Mouse (Mus musculus) embryo, embryonic 10 days (tissue): ENCODE results near the gene Naip1.
"Not testable (repeated sequence)": the region's sequence is repeated elsewhere in the genome, so short reads cannot be mapped to it uniquely, and the experiment has no call there.

Experiments used
- DNase-seq: peaks from one replicate; pipeline ENCODE4 v3.0.0-alpha.2; 2015; ENCODE audit warnings: low spot score

Gene Naip1

DNA sequence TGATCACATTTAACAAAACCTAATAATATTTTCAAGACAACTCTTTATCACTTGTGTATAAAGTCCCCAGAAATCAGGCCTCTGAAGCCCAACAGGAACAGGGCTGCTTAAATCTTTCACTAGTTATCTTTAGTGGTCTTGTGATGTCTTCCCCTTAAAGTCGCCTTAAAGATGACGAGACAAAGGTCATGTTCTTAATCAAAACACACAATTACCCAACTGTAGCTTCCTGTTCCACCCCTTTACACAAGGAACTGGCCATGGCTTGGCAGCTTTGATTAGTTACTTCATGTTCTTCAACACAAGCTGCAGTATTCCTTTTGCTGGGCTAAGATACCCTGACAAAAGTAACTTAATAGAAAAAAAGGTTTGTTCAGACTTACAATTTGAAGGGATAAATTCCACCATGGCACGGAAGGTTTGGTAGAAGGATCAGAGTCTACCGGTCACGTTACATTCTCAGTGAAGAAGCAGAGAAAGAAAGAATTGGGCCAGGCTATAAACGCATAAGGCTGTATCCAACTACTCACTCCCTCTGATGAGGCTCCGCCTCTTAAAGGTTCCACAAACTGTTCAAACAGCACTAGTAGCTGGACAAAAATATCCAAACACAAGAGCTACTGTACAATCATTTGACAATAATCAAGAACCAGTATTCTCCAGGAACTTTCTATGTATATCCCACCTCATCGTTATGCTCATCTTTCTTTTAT is at the start of gene Naip1:
Gene Naip1, minus strand, starts transcription at position 455 of the 713 bp plus-strand sequence.
- DNase-seq: not testable (repeated sequence)

DNA sequence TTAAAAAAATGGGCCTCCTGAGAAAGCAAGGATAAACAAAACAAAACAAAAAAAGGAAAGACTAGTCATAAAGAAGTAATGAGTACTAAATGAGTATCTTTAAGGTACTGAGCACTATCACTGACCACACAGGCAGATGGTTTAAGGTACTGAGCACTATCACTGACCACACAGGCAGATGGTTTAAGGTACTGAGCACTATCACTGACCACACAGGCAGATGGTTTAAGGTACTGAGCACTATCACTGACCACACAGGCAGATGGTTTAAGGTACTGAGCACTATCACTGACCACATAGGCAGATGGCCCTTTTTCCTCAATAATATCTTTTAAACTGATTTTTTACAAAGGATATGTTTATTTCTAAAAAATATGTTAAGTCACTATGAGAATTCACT is 47.0 kb upstream of the Naip1 start:
- DNase-seq: not testable (repeated sequence)

DNA sequence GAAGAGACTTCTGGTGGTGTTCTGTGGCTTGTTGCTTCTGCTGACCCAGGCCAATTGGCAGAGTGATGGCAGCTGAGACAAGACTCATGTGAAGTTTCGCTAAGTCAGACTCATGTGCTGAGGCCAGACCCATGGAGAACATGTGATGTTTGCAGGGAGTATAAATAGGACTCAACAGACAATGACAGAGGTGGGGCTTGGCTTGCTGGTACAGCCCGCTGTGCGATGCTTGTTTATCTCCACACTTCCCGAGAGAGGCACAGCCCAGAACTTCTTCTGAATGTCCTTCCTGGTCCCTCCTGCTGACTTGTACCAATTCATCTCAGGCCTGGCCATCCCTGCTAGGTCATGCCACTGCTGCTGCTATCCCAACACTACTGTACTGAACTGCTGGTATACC is 42.7 kb upstream of the Naip1 start:
- DNase-seq: no peak

DNA sequence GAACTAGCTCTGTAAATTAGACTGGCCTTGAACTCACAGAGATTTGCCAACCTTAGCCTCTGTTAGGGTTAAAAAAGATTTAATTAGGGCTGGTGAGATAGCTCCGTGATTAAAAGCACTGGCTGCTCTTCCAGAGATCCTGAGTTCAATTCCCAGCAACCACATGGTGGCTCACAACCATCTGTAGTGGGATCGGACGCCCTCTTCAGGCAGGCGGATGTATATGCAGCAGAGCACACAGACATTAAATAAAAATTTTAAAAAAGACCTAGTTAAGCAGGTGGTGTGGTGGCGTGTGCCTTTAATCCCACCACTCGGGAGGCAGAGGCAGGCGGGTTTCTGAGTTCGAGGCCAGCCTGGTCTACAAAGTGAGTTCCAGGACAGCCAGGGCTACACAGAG is 41.7 kb upstream of the Naip1 start:
- DNase-seq: not testable (repeated sequence)

DNA sequence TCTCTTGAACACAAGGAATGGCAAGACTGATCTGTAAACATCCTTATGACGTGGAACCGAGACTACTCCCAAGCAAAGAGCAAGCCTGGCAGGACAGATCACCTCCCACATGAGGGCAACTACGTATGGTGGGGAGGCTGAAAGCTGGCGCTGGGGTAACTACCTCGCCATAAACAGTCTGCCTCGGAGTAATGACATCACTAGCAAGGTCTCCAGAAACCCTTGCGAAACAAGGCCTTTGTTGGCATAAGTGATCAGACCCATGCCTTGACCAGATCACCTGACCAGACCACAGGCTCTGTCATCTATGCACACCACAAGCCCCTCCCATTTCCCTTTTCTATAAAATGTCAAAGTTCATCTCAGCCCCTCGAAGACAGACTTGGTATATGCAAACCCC is 40.6 kb upstream of the Naip1 start:
- no peak for DNase-seq

DNA sequence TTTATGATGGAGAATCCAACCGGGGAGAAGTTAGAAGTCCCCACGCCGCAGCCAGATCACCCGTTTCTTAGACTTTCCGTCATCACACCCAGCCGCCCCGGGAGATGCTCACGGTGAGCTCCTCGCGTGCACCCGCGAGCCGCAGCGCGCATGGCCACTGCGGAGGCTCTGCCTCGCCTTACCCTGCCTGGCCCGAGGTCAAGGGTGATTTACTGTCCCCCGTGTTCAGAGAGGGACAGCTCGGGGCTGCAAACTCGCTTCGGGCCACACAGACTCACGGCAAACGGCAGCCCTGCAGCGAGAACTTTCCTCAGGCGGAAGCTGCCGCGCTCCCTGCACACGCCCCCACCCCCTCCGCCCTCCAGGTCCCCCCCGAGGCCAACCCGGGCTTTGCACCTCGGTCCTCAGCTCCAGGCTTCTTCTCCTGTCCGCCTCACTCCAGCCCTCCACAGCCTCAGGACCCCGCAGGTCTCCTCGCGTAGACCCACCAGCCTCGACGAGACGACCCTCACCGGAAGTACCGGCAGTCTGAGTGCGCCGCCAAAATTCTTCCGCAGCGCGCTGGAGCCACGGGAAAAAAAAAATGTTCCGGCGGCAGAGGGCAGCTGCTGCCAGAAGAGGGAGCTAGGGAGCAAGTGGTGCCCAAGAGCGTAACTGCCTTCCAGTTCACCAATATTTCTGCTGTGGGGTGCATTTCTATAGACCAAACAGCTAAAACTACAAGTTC is 39.6 kb upstream of the Naip1 start, which contains the start of gene Gtf2h2:
Gene Gtf2h2, minus strand, starts transcription at position 519 of the 727 bp plus-strand sequence.
- peak; percentile 88 for DNase-seq

- DNase-seq: no peak
These were observed 39.0 kb upstream of the Naip1 start for GRCm38 (mm10) chr13:100491623-100492022.

- DNase-seq: no peak
These were observed 37.8 kb upstream of the Naip1 start for GRCm38 (mm10) chr13:100490424-100490823.

GRCm38 (mm10) chr13:100483610-100484009 is 30.9 kb upstream of the Naip1 start:
- no peak for DNase-seq

GRCm38 (mm10) chr13:100463527-100464222 is 11.0 kb upstream of the Naip1 start:
- no peak for DNase-seq

GRCm38 (mm10) chr13:100461336-100461735 is 8.7 kb upstream of the Naip1 start:
- no peak for DNase-seq

GRCm38 (mm10) chr13:100449495-100449894 is 3.2 kb downstream of the Naip1 start:
- no peak for DNase-seq

DNA sequence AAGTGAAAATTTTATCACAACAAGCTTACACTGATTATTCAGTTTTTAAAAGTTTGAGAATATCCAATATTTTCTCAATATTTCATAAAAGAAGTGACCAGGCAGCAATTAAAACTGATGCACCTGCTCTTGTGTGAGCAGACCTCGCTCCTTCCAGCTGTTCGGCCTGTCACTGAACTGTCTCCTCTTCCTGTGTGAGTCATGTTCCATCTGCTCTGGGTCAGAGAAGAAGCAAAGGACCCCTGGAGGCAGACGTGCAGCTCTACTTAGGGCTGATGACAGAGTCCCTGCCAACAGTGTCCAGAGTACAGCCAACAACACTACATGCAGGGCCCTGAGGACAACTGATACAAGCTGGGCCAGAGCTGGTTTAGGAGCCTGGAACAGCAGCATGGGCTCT is 12.6 kb downstream of the Naip1 start:
- no peak for DNase-seq

DNA sequence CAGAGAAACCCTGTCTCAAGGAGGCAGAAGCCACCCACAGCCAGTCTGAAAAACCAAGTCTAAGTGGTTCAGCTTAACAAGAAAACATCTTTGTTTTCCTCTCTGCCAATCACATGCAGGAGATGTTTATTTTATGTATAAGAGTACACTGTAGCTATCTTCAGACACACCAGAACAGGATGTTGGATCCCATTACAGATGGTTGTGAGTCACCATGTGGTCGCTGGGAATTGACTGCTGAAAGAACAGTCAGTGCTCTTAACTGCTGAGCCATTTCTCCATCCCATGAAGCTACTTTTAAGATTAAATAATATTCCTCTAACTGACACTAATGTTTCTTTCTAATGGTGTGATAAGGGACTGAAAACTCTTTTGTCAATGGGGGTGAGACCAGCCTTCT is 14.0 kb downstream of the Naip1 start:
- no peak for DNase-seq

- no peak for DNase-seq
These were observed 15.3 kb downstream of the Naip1 start for GRCm38 (mm10) chr13:100437322-100437825.

DNA sequence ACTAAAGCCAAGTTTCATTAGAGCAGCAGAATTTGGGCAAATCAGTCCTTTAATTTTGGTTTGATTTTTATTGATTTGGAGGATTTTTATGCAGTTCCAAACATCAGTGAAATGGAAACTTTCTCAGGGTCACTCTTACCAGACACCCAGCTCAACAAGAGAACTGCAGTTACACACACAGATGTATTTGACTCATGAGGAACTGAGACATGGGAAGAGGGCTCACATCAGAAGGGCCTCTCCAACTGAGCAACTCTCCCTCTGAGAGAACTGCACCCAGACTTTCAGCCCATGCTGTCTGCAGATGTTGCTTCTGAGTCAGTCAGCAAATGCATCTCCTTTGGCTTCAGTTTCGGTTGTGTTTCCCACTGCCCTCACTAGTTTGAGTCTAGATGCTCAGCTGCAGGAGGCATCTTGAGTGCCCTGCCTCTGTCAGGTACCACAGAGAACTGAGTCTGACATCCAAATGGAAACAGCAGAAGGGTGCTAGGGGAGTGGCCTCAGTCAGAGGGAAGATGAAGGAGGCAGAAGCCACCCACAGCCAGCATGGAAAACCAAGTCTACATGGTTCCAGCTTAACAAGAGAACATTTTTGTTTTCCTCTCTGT is 16.0 kb downstream of the Naip1 start:
- not testable (repeated sequence) for DNase-seq

DNA sequence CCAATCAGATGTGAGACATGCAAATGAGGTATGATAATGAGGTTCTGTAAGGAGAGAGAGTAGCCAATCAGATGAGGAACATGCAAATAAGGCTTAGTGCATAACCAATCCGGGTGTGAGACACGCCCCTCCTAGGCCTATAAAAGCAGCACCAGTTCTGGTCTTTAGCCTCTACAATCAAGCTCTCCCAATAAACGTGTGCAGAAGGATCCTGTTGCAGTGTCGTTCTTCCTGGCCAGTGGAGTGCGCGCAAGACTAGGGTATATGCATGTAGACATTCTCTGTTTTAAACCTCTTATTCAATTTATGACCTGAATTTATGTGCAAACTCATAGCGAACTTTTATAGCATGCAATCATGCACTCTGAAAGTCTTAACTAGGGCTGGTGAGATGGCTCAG is 32.7 kb downstream of the Naip1 start:
- DNase-seq: not testable (repeated sequence)

- DNase-seq: no peak
These were observed 38.2 kb downstream of the Naip1 start for GRCm38 (mm10) chr13:100414428-100414827.

- DNase-seq: no peak
These were observed 42.8 kb downstream of the Naip1 start for GRCm38 (mm10) chr13:100409825-100410224.

DNA sequence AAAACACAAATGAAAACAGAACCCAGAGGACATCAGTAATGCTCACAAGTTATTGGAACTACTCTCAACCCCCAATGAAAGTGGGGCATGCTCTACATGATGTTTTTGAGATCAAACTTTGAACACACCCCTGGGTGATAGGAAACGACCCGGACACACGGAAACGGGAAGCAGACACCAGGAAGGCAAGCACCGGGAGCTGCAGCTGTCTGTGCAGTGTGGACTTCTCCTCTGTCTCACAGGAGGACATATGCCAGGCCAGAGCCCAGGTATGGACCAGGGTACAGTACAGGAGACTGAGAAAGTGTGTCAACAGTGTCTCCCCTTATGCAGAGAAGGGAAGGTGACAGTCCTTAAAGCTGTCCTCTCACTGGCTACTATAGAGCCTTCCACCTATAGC is 43.5 kb downstream of the Naip1 start:
- no peak for DNase-seq

DNA sequence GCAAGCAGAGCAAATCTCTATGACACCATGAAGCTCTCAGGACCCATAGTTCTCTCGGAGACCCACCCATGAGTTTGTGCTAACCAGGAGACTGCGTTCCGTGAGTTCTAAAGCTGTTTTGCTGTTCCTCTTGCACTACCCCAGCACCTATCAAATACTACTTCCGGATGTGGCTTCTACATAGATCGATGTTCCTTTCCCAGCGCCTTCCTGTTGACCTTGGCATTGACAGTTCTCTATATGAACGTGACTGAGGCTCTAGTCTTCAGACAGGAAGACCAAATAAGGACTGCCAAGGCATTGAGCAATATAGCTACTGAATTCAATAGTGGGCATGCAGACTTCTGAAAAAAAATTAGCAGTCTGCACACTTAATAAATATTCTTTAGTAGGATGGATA is 44.4 kb downstream of the Naip1 start:
- no peak for DNase-seq
